Mouse (Mus musculus): Measurements from ENCODE around the gene C1qa.

GRCm38 (mm10) chr4:136848565-136848964 is 50.0 kb downstream of the C1qa start:
- TF ChIP-seq HCFC1 (IDR thresholded peaks at IDR 0.05; ENCODE audit: low read depth, low read length) = no peak
- no peak for TF ChIP-seq POLR2A (IDR thresholded peaks at IDR 0.05; ENCODE audit: control insufficient read depth in 1 of 2, insufficient read depth in 1 of 2, low read depth in 1 of 2, low read length in 2 of 2, poor library complexity in 1 of 2)
- no peak for TF ChIP-seq EP300 (IDR thresholded peaks at IDR 0.05; ENCODE audit: low read depth in 1 of 2, low read length in 2 of 2)
- no peak for TF ChIP-seq JUND (IDR thresholded peaks at IDR 0.05; ENCODE audit: low read depth, low read length)
- no peak for TF ChIP-seq ZMIZ1 (IDR thresholded peaks at IDR 0.05; ENCODE audit: low read depth, low read length)

Data from MEL (cell line).